Mouse (Mus musculus) adrenal gland, adult 8-10 months (tissue): ENCODE measurements around the gene Fcgr4. TPM values are rescaled to one million over a fixed set of nuclear protein-coding genes. Genes with fewer than 3 reads are reported as not detected.
"Not testable (repeated sequence)": the region's sequence is repeated elsewhere in the genome, so short reads cannot be mapped to it uniquely, and the experiment has no call there.

Experiments used
- DNase-seq: peaks from one replicate; pipeline ENCODE4 v3.0.0; 2022
- total RNA-seq, 4 experiments: library from RNA; stranded (reverse); gene quantifications; 2 replicates each; pipeline ENCODE4 v1.2.4; 2022

Gene Fcgr4
- 1 to 10 TPM; 4.1 to 7.5 (median 6.1) TPM for total RNA-seq

DNA sequence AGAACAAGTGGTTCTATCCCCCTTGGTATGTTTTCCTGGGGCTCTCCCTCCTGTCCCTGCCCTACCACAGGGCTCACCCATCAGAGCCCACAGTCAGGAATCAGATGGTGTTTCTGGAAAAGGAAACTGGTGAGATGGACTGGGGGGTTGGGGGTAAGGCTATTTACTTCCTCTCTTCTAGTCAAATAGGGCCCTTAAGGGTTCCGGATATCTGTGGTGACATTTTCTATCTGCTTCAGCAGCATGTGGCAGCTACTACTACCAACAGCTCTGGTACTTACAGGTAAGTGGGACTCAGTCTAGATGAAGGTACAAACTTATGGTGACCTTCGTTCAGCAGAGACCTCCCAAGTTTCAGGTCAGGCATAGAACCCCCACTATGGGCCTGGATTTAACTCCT lies at the start of gene Fcgr4:
Gene Fcgr4 (plus strand): TSS at position 184 of the 400 bp plus-strand sequence.
- no peak for DNase-seq

DNA sequence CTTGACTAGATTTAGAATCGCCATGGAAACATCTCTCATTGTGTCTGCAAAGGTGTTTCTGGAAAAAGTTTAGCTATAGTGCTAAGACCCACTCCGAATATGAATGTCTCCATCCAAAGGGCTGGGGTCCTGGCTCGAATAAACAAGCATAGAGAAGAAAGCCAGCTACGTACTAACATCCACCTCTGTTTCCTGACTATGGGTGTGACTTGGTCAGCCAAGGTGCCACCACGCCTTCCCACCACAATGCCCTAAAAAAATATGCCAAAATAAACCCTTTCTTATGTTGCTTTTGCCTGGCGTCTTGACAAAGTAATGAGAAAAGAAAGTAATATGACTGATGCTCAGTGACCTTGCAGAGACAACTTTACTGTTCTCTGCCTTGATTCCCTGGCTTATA lies 46.2 kb upstream of the Fcgr4 start:
- DNase-seq, result no peak

- no peak for DNase-seq
Observed at GRCm38 (mm10) chr1:170972936-170973335, 45.8 kb upstream of the Fcgr4 start.

GRCm38 (mm10) chr1:170974171-170974570 lies 44.5 kb upstream of the Fcgr4 start:
- DNase-seq, result no peak

DNA sequence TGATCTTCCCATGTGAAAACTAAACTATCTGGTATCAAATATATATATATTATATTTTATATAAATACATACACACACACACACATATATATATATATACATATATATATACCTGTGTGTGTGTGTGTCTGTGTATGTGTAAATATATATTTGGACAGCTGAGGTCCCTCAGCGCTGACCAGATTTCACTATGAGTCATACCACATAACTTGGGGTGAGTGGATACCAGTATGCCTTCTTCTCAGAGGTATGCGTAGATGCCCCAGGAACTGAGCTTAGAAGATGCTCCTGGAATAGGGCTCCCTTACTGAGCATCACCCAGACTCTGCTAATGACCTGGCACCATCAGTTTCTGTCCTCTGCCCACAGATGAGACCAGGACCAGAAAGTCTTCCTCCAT lies 44.0 kb upstream of the Fcgr4 start:
- DNase-seq, result no peak

GRCm38 (mm10) chr1:170975350-170975749 lies 43.4 kb upstream of the Fcgr4 start:
- DNase-seq, result not testable (repeated sequence)

GRCm38 (mm10) chr1:170975751-170976161 lies 43.0 kb upstream of the Fcgr4 start:
- DNase-seq, result no peak

- no peak for DNase-seq
Observed at GRCm38 (mm10) chr1:170976447-170976846, 42.3 kb upstream of the Fcgr4 start, which contains the start of gene Fcgr2b. Gene Fcgr2b (minus strand): TSS chr1:170976547.

- no peak for DNase-seq
Observed at GRCm38 (mm10) chr1:170978601-170979000, 40.1 kb upstream of the Fcgr4 start.

- not testable (repeated sequence) for DNase-seq
Observed at GRCm38 (mm10) chr1:170981679-170982078, 37.0 kb upstream of the Fcgr4 start.

DNA sequence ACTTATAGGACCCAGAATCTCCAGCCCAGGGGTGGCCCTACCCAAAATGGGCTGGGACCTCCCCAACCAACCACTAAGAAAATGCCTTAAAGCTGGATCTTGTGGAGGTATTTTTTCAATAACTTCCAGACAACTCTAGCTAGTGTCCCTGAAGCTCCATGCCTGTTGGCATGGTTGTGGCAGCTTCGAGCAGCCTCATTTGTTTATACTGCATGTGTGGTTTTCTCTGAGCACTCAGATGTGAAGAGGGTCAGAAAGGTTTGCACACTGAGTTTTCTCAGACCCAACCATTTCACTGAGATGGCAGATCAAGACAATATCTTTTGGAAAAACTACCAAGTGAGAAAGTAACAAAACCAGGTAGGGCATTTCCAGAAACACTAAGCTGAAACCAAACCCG lies 36.4 kb upstream of the Fcgr4 start:
- no peak for DNase-seq

DNA sequence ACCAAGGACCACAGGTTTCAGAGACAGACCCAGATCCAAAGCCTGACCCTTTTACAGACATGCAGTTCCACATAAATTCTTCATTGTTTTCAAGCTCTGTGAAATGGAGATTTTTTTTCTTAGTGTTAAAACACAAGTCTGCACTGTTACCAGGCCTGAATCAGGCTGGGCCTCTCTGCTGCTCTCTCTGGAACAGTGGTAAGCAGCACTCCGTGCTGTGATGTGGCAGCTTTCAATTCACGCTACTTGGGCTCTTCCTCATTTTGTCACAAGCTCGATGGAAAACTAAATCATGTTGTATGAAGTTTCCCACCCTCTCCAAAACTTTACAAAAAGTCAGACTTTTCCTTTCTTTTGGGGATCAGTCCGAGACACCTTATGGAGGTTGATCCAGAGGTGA lies 35.7 kb upstream of the Fcgr4 start:
- no peak for DNase-seq

DNA sequence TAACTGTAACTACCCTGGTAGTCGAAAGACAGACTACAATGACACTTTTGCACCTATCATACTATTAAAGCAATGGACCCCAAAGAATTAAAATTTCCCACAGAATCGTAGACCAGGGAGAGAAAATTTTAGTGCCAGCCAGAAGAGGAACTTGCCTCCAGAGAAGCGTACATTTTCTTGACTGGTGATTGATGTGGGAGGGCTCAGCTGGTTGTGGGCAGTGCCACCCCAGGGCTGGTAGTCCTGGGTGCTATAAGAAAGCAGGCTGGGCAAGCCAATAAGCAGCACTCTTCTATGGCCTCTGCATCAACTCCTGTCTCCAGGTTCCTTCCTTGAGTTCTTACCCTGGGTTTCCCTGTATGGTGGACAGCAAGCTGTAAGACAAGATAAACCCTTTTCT lies 33.6 kb upstream of the Fcgr4 start:
- no peak for DNase-seq

- no peak for DNase-seq
Observed at GRCm38 (mm10) chr1:170985861-170986260, 32.9 kb upstream of the Fcgr4 start.

DNA sequence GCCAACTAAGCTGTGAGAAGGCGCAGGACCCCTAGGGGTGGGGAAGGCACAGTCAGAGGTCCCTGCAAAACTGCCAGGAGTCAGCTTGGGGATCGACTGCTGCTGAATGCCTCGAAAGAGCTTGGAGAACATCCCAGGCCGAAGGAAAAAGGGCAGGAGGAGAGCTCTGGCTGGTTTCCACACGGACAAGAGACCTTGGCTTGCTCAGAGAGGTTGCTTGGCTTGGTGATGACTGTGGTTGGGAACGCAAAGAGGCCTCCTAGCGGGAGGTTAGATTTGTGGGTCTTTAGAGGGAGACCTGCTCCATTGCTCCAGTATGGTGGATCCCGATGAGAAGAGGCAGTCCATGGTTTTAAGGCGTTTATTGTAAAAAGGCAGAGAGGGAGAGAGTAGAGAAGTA lies 29.1 kb upstream of the Fcgr4 start:
- DNase-seq, result peak; percentile 30

- peak; percentile 21 for DNase-seq
Observed at GRCm38 (mm10) chr1:170992550-170992949, 26.2 kb upstream of the Fcgr4 start.

DNA sequence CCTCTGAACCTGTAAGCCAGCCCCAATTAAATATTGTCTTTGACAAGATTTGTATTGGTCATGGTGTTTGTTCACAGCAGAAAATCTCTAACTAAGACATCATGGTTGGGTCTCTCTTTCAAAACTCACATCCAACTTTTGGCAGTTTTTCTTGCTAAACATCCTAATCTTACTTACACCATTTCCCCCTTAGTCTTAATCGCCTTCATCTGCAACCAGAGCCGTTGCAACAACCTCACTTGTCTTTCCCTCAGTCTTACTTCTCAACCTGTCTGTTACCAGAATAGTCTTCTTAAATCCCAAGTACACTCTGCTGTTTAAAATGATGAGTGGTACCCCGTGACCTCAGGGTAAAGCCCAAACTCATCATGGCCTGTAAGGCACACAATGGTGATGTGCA lies 22.7 kb upstream of the Fcgr4 start:
- no peak for DNase-seq

DNA sequence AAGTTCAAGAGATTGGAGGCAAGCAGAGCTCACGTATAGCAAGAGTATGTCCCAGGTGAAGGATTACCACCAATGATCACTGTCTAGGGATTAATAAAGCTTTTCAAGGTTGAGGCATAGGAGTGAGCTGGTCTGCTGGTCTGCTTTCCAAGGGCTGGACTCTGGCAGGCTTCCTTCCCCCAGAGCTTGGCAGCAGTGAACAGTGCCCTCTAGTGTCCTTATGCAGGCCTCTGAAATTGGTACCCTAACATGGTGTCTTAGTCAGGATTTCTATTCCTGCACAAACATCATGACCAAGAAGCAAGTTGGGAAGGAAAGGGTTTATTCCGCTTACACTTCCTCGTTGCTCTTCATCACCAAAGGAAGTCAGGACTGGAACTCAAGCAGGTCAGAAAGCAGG lies 22.0 kb upstream of the Fcgr4 start:
- DNase-seq, result peak; percentile 52

- DNase-seq, result peak; percentile 13
Observed at GRCm38 (mm10) chr1:170997756-170998655, 20.7 kb upstream of the Fcgr4 start.

GRCm38 (mm10) chr1:170999811-171000210 lies 18.9 kb upstream of the Fcgr4 start:
- no peak for DNase-seq

- no peak for DNase-seq
Observed at GRCm38 (mm10) chr1:171005081-171005480, 13.6 kb upstream of the Fcgr4 start.

- no peak for DNase-seq
Observed at GRCm38 (mm10) chr1:171005586-171005985, 13.1 kb upstream of the Fcgr4 start.

GRCm38 (mm10) chr1:171006335-171006734 lies 12.4 kb upstream of the Fcgr4 start:
- no peak for DNase-seq

DNA sequence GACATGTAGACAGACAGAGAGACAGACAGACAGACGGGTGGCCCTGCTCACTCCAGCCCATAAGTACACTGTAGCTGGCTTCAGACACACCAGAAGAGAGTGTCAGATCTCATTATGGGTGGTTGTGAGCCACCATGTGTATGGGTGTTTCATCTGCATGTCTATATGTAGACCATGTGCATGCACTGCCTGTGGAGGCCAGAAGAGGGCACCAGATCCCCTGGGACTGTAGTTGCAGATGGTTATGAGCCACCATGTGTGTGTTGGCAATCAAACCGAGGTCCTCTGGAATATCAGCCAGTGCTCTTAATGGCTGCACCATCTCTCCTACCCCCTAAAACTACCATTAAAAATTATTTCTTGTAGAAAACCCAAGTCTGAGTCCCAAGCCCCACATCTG lies 11.8 kb upstream of the Fcgr4 start:
- no peak for DNase-seq
